Mouse (Mus musculus): ENCODE results near the gene Mcfd2. TPM values are rescaled to one million over a fixed set of nuclear protein-coding genes. Genes with fewer than 3 reads are reported as not detected.

Mcfd2 gene
- polyA plus RNA-seq (2015; fragmentation: Nextera tagmentation; extraction: Ambion mirVana) = 85.7 and 97.0 TPM in 2 replicates

DNA sequence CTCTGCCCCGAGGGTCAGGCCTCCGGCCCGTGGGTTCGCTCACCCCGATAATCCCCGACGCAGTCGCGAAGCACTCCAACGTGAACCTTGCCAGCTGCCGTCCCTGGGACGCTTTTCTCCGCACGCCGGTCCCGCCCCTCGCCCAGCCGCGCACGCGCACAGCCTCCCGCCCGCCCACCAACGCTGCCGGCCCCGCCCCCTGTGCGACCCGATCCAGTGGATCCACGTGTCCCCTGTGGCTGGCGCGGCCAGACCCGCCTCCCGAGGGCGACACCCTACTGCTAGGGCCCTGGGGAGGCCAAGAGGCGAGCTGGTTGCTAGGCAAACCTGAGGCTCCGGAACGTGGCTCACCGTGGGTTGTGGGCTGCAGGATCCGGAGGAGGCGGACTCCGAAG is at the start of gene Mcfd2:
Gene Mcfd2, minus strand, starts transcription at position 144 of the 395 bp plus-strand sequence.
- peak within 1 kb of the TSS; percentile 78 for H3K27ac ChIP-seq
- ATAC-seq (ENCODE audit: insufficient number of reproducible peaks, insufficient read depth, low FRiP score, low TSS enrichment, low read depth) = peak; percentile 87

GRCm38 (mm10) chr17:87315021-87315531 is 49.3 kb upstream of the Mcfd2 start:
- Histone ChIP-seq H3K9ac (no peak overlapping the region), H3K27ac (no peak overlapping the region)

More for the DNA sequence above, at the start of gene Mcfd2:
- under 1% methylated on average over 41 of the region's 41 CpGs for WGBS
- 0 out of 2 replicates have a peak, but pooled peaks cover 6% of the 10 kb centered on the region for H3K9me3 ChIP-seq
- H3K4me2 ChIP-seq = peak within 1 kb of the TSS; percentile 82
- peak within 1 kb of the TSS; percentile 91 for H3K4me3 ChIP-seq
- peak within 1 kb of the TSS; percentile 95 for H3K9ac ChIP-seq
- H3K4me1 ChIP-seq = peaks cover 15% of the 10 kb centered on the region
- H3K36me3 ChIP-seq = peaks cover 33% of the 10 kb centered on the region
- H3K27me3 ChIP-seq = no peaks in the 10 kb centered on the region

GRCm38 (mm10) chr17:87314530-87314946 is 48.8 kb upstream of the Mcfd2 start:
- H3K4me1 ChIP-seq = peaks cover 31% of the 10 kb centered on the region
- no peaks in the 10 kb centered on the region for H3K36me3 ChIP-seq
- peak overlapping the region; percentile 41 for H3K4me2 ChIP-seq
- 0 out of 2 replicates have a peak, but pooled peaks have one; percentile 40 for ATAC-seq (ENCODE audit: insufficient number of reproducible peaks, insufficient read depth, low FRiP score, low TSS enrichment, low read depth)
- H3K4me3 ChIP-seq = 0 out of 2 replicates have a peak overlapping the region, but pooled peaks have one; percentile 3
- H3K27me3 ChIP-seq = peaks cover 6% of the 10 kb centered on the region; the same call in 1 of the 2 replicates
- no peak overlapping the region for H3K27ac ChIP-seq
- H3K9ac ChIP-seq = no peak overlapping the region
- no peaks in the 10 kb centered on the region for H3K9me3 ChIP-seq
- WGBS = 45% methylated on average over 5 of the region's 5 CpGs

More at GRCm38 (mm10) chr17:87315021-87315531, 49.3 kb upstream of the Mcfd2 start:
- Histone ChIP-seq H3K4me3 (0 out of 2 replicates have a peak overlapping the region, but pooled peaks have one; percentile 3), H3K27me3 (peaks cover 6% of the 10 kb centered on the region; the same call in 1 of the 2 replicates), H3K4me1 (peaks cover 31% of the 10 kb centered on the region), H3K4me2 (peak overlapping the region; percentile 41), H3K9me3 (no peaks in the 10 kb centered on the region), H3K36me3 (no peaks in the 10 kb centered on the region)
- 0 out of 2 replicates have a peak, but pooled peaks have one; percentile 38 for ATAC-seq (ENCODE audit: insufficient number of reproducible peaks, insufficient read depth, low FRiP score, low TSS enrichment, low read depth)
- 6% methylated on average over 9 of the region's 9 CpGs for WGBS

DNA sequence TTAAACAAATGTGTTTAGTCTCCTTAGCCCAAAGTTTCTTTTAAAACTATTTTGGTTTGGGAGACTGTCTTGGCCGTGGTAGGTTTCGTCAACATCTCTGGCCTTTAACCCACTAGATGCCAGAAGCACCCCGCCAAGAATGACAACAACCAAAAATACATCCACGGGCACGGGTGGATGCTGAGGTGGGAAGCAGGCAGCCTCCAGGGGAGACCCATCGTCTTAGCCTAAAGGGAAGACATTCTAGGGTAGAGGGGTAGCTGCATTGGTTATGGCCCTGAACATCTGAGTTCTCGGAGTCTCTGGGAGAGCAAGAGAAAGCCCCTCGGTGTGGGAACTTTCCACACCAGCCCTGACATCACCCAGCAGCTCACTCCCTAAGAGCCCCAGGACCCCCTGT is 48.4 kb upstream of the Mcfd2 start:
- Histone ChIP-seq H3K9ac (no peak overlapping the region), H3K9me3 (no peaks in the 10 kb centered on the region), H3K4me1 (peaks cover 31% of the 10 kb centered on the region), H3K4me2 (no peak overlapping the region), H3K36me3 (no peaks in the 10 kb centered on the region), H3K27me3 (peaks cover 6% of the 10 kb centered on the region; the same call in 1 of the 2 replicates), H3K27ac (0 out of 2 replicates have a peak overlapping the region, but pooled peaks have one; percentile 48), H3K4me3 (no peak overlapping the region)
- WGBS = 72% methylated on average over 8 of the region's 8 CpGs
- ATAC-seq (ENCODE audit: insufficient number of reproducible peaks, insufficient read depth, low FRiP score, low TSS enrichment, low read depth) = no peak

DNA sequence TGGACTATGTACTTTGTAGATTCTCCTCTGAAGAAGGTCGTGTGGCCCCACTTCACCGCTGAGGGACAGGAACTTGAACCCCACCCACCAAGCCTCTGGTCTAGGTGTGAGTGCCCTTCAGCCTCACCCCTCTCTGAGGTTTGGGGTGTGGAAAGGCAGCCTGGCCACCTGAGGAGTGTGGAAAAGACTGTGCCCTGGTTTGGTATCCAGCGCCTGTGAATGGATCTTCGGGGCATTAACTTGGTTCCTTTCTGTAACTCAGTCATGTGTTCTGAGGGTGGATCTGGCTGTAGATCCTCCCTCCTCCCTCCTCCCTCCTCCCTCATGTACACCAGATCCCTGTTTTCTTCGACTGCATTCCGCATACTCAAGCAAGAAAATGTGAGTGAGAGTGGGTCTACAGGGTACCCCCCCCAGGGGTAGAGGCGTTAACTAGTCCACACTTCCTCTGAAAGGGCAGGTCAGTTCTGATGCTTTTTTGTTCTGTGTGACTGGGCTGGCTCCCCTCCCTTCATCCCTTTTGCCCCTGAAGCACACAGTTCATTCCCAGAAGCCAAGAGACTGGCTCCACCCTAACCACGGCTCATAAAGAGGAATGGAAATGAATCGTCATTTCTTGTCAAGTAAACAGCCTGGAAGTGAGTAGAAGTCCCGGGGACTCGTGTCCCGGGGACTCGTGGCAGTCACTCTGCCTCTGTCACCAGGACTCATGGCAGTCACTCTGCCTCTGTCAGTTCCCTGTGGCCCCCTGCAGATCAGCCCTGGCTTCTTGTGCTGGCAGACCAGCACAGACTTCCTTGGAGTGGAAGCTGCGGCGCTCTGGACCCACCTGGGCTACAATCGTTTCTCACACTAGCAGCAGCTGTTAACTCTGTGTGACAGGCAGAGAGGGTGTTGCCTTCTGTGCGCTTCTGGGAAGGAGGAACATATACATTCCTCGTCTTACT is 47.5 kb upstream of the Mcfd2 start:
- Histone ChIP-seq H3K27ac (peak overlapping the region; percentile 48; the same call in 1 of the 2 replicates), H3K36me3 (no peaks in the 10 kb centered on the region), H3K4me2 (peak overlapping the region; percentile 18; the same call in 1 of the 2 replicates), H3K4me1 (peaks cover 31% of the 10 kb centered on the region), H3K4me3 (no peak overlapping the region), H3K9ac (peak overlapping the region; percentile 36; the same call in 1 of the 2 replicates), H3K9me3 (no peaks in the 10 kb centered on the region), H3K27me3 (peaks cover 6% of the 10 kb centered on the region; the same call in 1 of the 2 replicates)
- no peak for ATAC-seq (ENCODE audit: insufficient number of reproducible peaks, insufficient read depth, low FRiP score, low TSS enrichment, low read depth)
- WGBS = 38% methylated on average over 18 of the region's 18 CpGs

- Histone ChIP-seq H3K36me3 (no peaks in the 10 kb centered on the region), H3K4me1 (peaks cover 31% of the 10 kb centered on the region), H3K9me3 (no peaks in the 10 kb centered on the region), H3K27ac (no peak overlapping the region), H3K9ac (no peak overlapping the region), H3K4me3 (no peak overlapping the region), H3K4me2 (no peak overlapping the region), H3K27me3 (peaks cover 6% of the 10 kb centered on the region; the same call in 1 of the 2 replicates)
- ATAC-seq (ENCODE audit: insufficient number of reproducible peaks, insufficient read depth, low FRiP score, low TSS enrichment, low read depth) = no peak
- WGBS = 30% methylated on average over 12 of the region's 12 CpGs
These were observed 46.6 kb upstream of the Mcfd2 start for GRCm38 (mm10) chr17:87312351-87312750.

GRCm38 (mm10) chr17:87310497-87310896 is 44.8 kb upstream of the Mcfd2 start:
- peaks cover 35% of the 10 kb centered on the region for H3K4me1 ChIP-seq
- H3K4me3 ChIP-seq = no peak overlapping the region
- no peaks in the 10 kb centered on the region for H3K9me3 ChIP-seq
- no peak overlapping the region for H3K27ac ChIP-seq
- no peak overlapping the region for H3K9ac ChIP-seq
- H3K4me2 ChIP-seq = no peak overlapping the region
- H3K36me3 ChIP-seq = no peaks in the 10 kb centered on the region
- ATAC-seq (ENCODE audit: insufficient number of reproducible peaks, insufficient read depth, low FRiP score, low TSS enrichment, low read depth) = no peak
- 85% methylated on average over 7 of the region's 7 CpGs for WGBS
- no peaks in the 10 kb centered on the region for H3K27me3 ChIP-seq

GRCm38 (mm10) chr17:87309073-87309788 is 43.5 kb upstream of the Mcfd2 start:
- Histone ChIP-seq H3K36me3 (no peaks in the 10 kb centered on the region), H3K27me3 (no peaks in the 10 kb centered on the region), H3K9me3 (no peaks in the 10 kb centered on the region), H3K9ac (no peak overlapping the region), H3K4me2 (no peak overlapping the region), H3K4me3 (no peak overlapping the region), H3K27ac (no peak overlapping the region), H3K4me1 (peaks cover 24% of the 10 kb centered on the region)
- 70% methylated on average over 12 of the region's 12 CpGs for WGBS
- ATAC-seq (ENCODE audit: insufficient number of reproducible peaks, insufficient read depth, low FRiP score, low TSS enrichment, low read depth) = no peak

DNA sequence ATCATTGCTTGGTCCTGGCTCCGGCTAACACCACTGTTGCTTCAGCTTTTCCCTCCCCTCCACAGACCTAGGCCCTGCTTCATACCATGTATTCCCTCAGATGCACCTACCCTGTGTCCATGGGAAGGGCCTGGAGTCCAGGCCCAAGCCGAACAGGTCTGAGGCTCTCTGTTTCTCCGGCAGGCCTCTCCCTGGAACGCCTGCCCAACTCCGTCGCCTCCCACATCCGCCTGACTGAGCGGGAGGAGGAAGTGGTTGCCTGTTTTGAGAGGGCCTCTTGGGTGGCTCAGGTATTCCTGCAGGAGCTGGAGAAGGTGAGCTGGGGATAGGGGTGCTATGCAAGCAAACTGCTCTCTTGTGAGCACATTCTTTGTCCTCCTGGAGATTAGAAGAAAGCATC is 41.0 kb upstream of the Mcfd2 start:
- H3K4me3 ChIP-seq = no peak overlapping the region
- H3K4me1 ChIP-seq = peaks cover 4% of the 10 kb centered on the region; the same call in 1 of the 2 replicates
- no peaks in the 10 kb centered on the region for H3K36me3 ChIP-seq
- H3K4me2 ChIP-seq = no peak overlapping the region
- ATAC-seq (ENCODE audit: insufficient number of reproducible peaks, insufficient read depth, low FRiP score, low TSS enrichment, low read depth) = no peak
- H3K27me3 ChIP-seq = no peaks in the 10 kb centered on the region
- H3K27ac ChIP-seq = no peak overlapping the region
- H3K9me3 ChIP-seq = no peaks in the 10 kb centered on the region
- 76% methylated on average over 8 of the region's 8 CpGs for WGBS
- no peak overlapping the region for H3K9ac ChIP-seq

DNA sequence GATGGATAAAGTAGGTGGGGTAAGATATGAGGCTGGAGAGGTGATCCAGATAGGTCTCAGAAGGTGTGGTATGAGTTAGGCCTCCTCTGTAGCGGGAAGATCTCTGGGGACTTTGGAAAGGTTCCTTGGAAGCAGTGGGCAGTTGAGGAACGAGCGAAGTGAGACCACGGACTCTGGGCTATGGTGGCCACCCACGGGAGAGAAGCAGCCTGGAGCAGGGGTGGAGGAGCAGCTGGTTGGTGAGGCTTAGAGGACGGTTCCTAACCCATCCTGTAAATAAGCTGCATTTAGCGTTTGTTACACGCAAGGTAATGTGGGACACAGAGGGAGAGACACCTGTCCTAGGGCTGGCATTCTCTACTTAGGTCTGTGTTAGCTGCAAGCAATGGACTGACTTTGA is 39.3 kb upstream of the Mcfd2 start:
- Histone ChIP-seq H3K4me1 (peaks cover 4% of the 10 kb centered on the region; the same call in 1 of the 2 replicates), H3K4me3 (no peak overlapping the region), H3K9me3 (no peaks in the 10 kb centered on the region), H3K36me3 (no peaks in the 10 kb centered on the region), H3K9ac (no peak overlapping the region), H3K27ac (no peak overlapping the region), H3K27me3 (no peaks in the 10 kb centered on the region), H3K4me2 (no peak overlapping the region)
- WGBS = 87% methylated on average over 8 of the region's 8 CpGs
- no peak for ATAC-seq (ENCODE audit: insufficient number of reproducible peaks, insufficient read depth, low FRiP score, low TSS enrichment, low read depth)

All from embryonic facial prominence, embryonic 13.5 days (tissue).